Mouse (Mus musculus) megakaryocyte, embryonic 14.5 days (primary cell): ENCODE results near the gene Sord.

Source experiments
- FLI1 ChIP-seq: IDR thresholded peaks from 2 replicates; pipeline ENCODE4 v1.6.1; 2012; ENCODE audit warnings: low read length, inconsistent platforms, mixed read lengths
- GATA1 ChIP-seq: IDR thresholded peaks from 3 replicates; pipeline ENCODE4 v1.6.1; 2012; ENCODE audit warnings: mixed read lengths, low read length, inconsistent platforms, borderline replicate concordance

DNA sequence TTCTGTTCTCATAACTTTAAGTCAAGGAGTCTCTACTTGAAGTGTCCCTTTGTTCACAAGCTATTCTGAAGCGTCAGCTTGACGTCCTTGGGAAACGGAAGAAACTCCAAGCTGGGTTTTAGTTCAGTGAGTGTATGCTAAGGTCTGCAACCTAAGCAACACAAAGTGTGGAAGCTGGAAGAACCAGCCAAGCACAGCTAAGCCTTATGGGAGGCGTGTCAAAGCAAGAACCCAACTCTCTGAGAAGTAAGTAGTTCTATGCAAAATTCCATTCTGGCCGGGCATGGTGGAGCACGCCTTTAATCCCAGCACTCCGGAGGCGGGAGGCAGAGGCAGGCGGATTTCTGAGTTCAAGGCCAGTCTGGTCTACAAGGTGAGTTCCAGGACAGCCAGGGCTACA lies 2.9 kb upstream of the Sord start:
- no peak for TF ChIP-seq GATA1
- TF ChIP-seq FLI1: no peak
